Mouse (Mus musculus): ENCODE data around the gene Coa5. TPM values are rescaled to one million over a fixed set of nuclear protein-coding genes. Genes with fewer than 3 reads are reported as not detected.

The Coa5 gene
- polyA plus RNA-seq (2021), result 83.4 TPM

DNA sequence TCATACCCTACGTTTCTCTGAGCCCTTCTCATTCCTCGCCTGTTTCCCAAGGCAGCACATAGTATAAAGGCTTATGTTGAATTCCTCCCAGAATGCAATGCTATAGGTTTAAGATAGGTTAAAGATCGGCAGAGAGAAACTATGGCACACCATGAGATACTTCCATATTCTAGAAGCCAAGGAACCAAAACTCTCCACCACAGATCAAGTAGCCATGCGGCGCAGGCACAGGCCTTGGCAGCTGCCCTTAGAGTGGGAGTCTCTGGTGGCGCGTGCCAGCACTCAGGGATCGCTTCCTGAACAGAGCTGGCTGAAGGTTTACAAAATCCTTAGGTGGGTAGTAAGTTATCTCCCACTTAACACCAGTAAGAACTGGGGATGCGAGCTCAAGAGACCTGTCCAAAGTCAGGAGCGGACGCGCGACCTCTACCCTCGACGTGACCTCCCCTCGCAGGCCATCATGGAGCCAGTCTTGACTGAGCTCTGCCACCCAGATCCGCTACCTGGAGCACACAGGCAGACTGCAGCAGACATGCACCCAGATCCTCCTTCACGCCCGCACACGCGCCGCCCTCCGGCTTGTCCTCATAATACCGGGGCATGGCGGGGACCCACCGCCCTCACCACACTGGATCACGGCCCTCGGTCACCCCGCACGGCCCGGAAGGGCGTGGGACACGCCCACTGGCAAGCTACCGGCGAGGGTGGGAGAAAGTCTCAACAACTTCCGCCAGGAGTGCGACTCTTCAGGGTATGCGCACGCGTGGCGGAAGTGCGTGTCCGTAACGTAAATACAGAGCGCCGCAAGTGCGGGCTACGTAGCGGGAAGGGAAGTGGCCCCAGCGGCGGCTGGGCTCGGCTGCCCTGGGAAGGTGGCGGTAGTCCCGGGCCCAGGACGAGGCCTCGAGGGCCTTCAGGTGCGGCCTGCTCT, at the start of gene Coa5, which contains the start of gene Unc50:
Coa5 (minus strand) TSS at position 738 of the 931 bp plus-strand sequence.
Unc50 (plus strand) TSS at position 774 of the 931 bp plus-strand sequence.
- DNase-seq (ENCODE audit: low read depth, low spot score) (peak; percentile 80), ATAC-seq (peak; percentile 90)
- TF ChIP-seq CTCF (IDR thresholded peaks at IDR 0.05), result no peak
- ChIA-PET POLR2A (interaction anchor here (0.5 to 1.7 kb wide), 2 partner anchors 10 to 90 kb away, joined by 4 read pairs; no protein-coding TSS in a partner anchor), CTCF (interaction anchor here (1.0 to 1.5 kb wide), 2 partner anchors 8 to 11 kb away, joined by 3 to 4 read pairs; no protein-coding TSS in a partner anchor)
- no peaks in the 10 kb centered on the region for H3K27me3 ChIP-seq
- in situ Hi-C loops (cut with MboI; ENCODE audit: low pct_unique_long_range_greater_than_20kb), result no loop called here

DNA sequence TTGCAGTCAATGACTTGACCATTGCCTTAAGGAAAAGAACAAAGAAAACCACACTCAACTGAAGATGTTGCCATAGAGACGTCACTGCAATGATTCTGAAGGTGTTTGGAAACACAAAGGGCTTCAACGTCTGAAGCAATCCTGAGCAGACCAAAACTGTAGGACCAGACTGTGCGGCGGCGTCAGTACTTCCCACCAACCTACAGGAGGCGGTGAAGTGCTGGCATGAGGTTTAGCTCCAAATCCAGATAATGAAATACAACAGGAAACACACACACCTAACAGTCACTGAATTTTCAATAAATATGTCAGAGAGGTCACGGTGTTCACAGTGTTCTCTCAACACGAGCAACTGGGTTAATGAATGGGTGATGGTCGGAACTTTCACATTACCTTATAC, 49.2 kb upstream of the Coa5 start:
- H3K27me3 ChIP-seq, result no peaks in the 10 kb centered on the region
- TF ChIP-seq CTCF (IDR thresholded peaks at IDR 0.05), result no peak
- ATAC-seq (no peak), DNase-seq (ENCODE audit: low read depth, low spot score) (no peak)
- in situ Hi-C loops (cut with MboI; ENCODE audit: low pct_unique_long_range_greater_than_20kb), result no loop called here
- ChIA-PET POLR2A (no interaction called here), CTCF (no interaction called here)

DNA sequence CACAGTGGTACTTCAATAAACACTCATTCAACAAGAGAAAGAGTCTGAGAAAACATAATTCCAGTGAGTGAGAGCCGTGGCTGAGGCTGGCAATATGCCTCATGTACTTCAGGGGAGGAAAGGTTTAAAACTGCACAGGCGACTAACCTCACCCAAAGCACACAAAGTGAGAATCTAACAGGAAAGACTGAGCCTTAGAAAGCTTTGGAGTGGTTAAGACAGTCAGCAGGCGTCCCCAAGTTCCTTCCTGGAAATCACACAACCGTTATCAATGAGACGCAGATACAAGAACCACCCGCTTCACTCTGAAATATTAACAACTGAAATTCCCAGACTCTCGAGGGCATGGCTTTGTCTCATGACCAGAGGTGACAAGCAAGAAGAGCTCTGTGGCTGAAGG, 48.5 kb upstream of the Coa5 start:
- in situ Hi-C loops (cut with MboI; ENCODE audit: low pct_unique_long_range_greater_than_20kb), result no loop called here
- no peak for TF ChIP-seq CTCF (IDR thresholded peaks at IDR 0.05)
- ChIA-PET CTCF (no interaction called here), POLR2A (no interaction called here)
- H3K27me3 ChIP-seq, result no peaks in the 10 kb centered on the region
- no peak for ATAC-seq
- DNase-seq (ENCODE audit: low read depth, low spot score), result no peak

DNA sequence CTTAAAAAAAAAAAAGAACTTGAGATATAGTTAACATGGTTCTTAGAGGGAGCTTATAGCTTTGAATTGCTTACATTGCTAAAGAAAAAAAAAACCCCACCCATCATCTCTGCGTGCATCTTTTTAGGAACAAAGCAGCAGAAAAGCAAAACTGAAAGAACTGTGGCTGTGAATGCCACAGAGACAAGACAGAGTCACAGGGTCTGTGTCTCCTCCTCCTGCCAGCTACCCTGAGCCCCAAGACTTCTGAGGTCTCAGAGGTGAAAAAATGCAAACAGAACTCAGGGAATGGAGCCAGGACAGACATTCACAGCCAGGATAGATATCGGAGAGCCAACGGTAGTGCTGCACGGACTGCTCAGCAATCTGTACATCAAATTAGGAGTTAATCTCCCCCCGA, 48.0 kb upstream of the Coa5 start:
- ChIA-PET POLR2A (no interaction called here), CTCF (no interaction called here)
- H3K27me3 ChIP-seq, result no peaks in the 10 kb centered on the region
- no peak for ATAC-seq
- no peak for TF ChIP-seq CTCF (IDR thresholded peaks at IDR 0.05)
- in situ Hi-C loops (cut with MboI; ENCODE audit: low pct_unique_long_range_greater_than_20kb), result no loop called here
- no peak for DNase-seq (ENCODE audit: low read depth, low spot score)

DNA sequence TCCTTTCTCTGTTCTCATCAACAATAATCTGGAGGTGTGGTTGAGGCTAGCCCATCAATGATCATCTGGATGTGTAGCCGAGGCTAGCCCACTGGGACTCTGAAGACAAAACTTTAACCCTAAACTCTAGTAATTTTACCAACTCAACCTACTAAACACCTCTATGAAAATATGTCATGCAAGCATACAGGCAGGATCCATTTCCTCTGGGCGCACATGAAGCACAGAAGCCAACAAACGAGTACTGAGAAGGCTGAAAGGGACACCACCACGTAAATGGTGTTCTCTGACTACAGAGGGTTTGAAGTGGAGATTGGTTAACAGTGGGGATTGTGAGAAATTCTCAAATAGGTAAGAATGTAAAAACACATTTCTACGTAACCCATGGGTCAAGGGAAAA, 47.3 kb upstream of the Coa5 start:
- no peak for DNase-seq (ENCODE audit: low read depth, low spot score)
- ATAC-seq, result no peak
- ChIA-PET CTCF (no interaction called here), POLR2A (no interaction called here)
- in situ Hi-C loops (cut with MboI; ENCODE audit: low pct_unique_long_range_greater_than_20kb), result no loop called here
- TF ChIP-seq CTCF (IDR thresholded peaks at IDR 0.05), result no peak
- no peaks in the 10 kb centered on the region for H3K27me3 ChIP-seq

DNA sequence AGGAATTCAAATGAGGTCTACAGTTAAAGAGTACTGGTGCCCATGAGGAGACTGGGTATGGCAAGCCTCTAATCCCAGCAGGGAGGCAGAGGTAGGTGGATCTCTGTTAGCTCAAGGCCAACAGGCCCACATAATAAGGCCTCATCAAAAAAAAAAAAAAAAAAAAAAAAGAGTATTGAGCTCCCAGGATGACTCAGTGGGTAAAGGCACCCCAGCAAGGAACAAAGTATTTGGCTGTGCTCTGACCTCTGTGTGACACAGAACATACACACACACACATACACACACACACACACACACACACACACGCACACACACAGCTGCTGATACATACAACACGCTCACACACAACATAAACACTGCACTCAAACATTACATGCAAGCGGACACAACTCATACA, 45.4 kb upstream of the Coa5 start:
- TF ChIP-seq CTCF (IDR thresholded peaks at IDR 0.05), result no peak
- ChIA-PET POLR2A (no interaction called here), CTCF (no interaction called here)
- in situ Hi-C loops (cut with MboI; ENCODE audit: low pct_unique_long_range_greater_than_20kb), result no loop called here
- no peak for ATAC-seq
- H3K27me3 ChIP-seq, result no peaks in the 10 kb centered on the region
- no peak for DNase-seq (ENCODE audit: low read depth, low spot score)

DNA sequence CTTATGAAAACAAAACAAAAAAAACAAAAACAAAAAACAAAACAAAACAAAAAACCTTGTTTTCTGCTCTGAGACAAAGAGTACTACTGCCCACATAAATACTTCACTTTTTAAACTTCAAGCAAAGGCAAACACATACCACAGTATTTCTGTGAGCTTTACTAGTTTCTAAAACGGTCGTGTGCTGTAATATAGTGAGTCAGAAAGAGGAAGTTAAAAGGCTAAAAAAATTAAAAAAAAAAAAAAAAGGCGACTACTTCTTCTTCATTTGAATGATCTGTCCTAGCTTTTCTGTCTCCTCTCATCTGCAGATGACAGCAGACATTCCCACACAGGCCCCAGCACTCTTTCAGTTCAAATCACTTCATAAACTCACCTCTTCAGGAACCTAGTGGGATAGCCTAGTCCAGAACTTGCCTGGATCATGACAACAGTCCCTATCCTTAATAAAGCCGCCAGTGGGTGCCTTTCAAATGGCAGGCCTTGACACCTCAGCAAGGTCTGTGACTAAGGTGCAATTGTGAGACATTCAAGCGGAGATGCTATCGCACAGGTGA, 44.8 kb upstream of the Coa5 start:
- ATAC-seq, result no peak
- H3K27me3 ChIP-seq, result no peaks in the 10 kb centered on the region
- TF ChIP-seq CTCF (IDR thresholded peaks at IDR 0.05), result no peak
- in situ Hi-C loops (cut with MboI; ENCODE audit: low pct_unique_long_range_greater_than_20kb), result loop anchor here (5.0 kb wide), 1 partner anchor 158 kb away; no protein-coding TSS in a partner anchor
- no peak for DNase-seq (ENCODE audit: low read depth, low spot score)
- POLR2A ChIA-PET, result no interaction called here
- CTCF ChIA-PET, result no interaction called here

DNA sequence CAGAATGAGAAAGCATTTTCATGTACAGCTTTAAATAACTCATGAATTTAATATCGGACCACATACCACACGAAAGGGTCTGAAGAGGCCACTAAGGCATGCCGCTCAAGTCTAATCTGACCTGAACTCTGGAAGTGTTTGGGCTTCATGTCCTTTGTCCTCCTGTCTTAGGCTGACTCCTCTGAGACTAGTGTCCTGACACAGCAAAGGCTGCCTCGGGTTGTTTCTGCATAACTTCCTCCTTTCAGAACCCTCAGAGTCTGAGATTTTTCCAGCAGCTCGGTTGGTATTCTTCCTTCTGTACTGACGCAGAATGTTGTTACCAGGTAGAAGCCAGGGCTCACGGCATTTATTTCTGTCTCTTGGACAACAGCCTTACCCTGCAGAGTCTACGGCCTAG, 44.1 kb upstream of the Coa5 start:
- DNase-seq (ENCODE audit: low read depth, low spot score), result no peak
- ChIA-PET CTCF (no interaction called here), POLR2A (no interaction called here)
- no peak for ATAC-seq
- H3K27me3 ChIP-seq, result no peaks in the 10 kb centered on the region
- no peak for TF ChIP-seq CTCF (IDR thresholded peaks at IDR 0.05)
- in situ Hi-C loops (cut with MboI; ENCODE audit: low pct_unique_long_range_greater_than_20kb), result loop anchor here (5.0 kb wide), 1 partner anchor 158 kb away; no protein-coding TSS in a partner anchor

DNA sequence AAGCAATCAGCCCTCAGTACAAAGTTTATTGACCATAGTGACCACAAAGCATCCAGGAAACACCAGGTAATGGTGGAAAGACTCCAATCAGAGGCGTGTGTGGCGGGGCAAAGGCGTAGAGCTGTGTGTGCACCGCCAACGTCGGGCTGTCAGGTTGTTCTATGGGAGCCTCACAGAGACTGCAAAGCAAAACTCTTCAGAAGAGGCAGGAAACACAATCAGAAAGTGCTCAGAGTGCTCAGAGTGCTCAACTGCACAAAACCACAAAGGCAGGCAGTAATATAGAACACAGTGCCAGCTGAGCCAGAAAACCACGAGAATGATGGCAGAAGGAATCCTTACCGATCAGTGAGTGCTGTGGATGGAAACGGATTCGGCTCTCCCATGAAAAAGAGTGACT, 43.3 kb upstream of the Coa5 start:
- DNase-seq (ENCODE audit: low read depth, low spot score) (no peak), ATAC-seq (peak; percentile 44)
- in situ Hi-C loops (cut with MboI; ENCODE audit: low pct_unique_long_range_greater_than_20kb), result loop anchor here (5.0 kb wide), 1 partner anchor 159 kb away; no protein-coding TSS in a partner anchor
- CTCF ChIA-PET, result no interaction called here
- H3K27me3 ChIP-seq, result no peaks in the 10 kb centered on the region
- POLR2A ChIA-PET, result no interaction called here
- TF ChIP-seq CTCF (IDR thresholded peaks at IDR 0.05), result no peak

DNA sequence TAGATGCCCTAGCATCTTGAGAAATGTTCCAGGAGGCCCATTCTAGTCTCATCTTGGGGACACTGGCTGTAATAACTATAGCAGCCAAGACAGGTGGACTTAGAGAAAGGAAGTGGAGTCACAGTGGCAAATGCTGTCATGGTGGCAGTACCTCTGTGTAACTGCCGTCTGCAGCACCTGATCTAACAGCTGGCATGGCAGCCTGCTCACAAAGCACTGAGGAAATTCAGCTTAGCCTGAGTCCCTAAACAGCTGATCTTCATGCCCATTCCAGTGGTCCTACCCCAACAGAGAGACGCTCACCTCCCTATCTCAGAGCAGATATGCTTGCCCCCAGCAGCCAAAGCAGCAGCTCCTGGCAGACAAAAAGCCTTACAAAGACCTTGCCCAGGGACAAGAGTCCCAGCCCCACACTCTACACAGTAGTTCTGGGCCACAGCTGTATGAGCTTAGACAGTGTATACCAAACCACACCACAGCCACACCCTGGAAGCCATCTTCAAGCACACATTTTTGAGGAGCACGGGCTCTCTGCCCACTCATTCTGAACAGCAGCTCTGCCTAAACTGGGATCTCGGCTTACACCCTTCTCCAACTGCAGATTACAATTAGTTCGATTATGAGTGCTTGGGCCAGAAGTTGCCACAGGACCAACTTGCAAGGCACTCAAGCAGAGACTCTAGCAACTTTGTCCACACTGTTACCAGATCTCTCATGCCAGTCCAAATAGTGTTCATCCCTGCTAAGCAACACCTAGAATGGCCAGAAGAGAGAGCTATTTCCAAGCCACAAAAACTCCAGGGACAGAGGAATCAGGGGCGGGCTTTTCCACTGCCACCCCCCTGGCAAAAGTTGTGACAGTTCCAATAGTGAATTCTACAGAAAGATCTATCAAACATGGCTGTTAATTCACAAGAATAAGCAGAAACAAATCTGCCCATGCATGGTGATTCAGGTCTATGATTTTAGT, 41.6 kb upstream of the Coa5 start:
- CTCF ChIA-PET, result interaction anchor here (1.1 kb wide), 1 partner anchor 10 kb away, joined by 3 read pairs; no protein-coding TSS in a partner anchor
- DNase-seq (ENCODE audit: low read depth, low spot score) (no peak), ATAC-seq (no peak)
- no peaks in the 10 kb centered on the region for H3K27me3 ChIP-seq
- TF ChIP-seq CTCF (IDR thresholded peaks at IDR 0.05), result peak; percentile 35
- POLR2A ChIA-PET, result no interaction called here
- in situ Hi-C loops (cut with MboI; ENCODE audit: low pct_unique_long_range_greater_than_20kb), result loop anchor here (5.0 kb wide), 1 partner anchor 161 kb away; no protein-coding TSS in a partner anchor
